Mouse (Mus musculus) fibroblast of lung, adult 2 months (primary cell): Measurements from ENCODE around the gene Ppy.

Source experiments
- DNase-seq: peaks from one replicate; pipeline ENCODE4 v3.0.0-alpha.2; 2011; ENCODE audit warnings: low read depth

Ppy gene

DNA sequence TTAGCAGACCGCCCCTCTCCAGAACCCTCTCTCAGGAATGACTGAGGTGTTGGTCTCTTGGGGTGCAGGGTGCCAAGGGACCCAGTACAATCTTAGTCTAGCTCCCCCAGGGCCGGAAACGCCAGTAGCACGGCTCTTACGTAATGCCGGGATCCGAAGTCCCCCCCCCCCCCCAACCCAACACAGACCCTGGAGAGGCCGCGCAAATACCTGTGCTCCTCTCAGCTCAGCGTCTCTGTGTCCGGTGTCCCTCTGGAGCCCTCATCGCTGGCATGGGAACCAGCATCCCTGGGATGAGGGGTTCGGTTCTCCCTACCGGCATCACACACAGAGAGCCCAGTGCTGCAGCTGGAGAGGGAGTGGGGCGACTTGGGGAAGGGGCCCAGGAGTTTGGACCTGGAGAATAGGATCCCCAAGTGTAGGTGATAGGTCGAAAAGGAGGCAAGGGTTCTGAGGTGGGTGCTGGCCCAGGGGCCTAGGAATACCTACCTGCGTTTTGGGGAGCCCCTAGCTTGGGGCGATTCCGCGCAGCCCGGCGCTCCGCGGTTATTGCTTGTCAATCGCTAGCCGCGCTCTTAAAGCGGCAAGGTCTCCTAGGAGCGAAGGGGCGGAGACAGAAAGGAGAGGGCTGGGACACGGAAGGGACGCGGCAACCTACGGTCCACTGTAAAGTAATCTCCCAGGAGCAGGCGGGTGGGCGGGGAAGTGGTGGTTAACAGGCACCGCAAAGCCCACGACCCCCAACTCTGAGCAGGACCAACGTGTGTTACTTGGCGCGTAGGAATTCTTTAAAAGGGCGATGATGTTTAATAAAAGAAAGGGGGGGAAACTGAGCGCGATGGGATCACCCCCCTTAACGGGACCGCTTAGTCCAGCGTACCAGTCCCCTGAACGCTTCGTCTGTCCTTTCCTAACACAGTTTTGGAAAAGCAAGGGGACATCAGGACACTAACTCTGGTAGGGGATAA is 12.9 kb downstream of the Ppy start, which contains the start of gene Mpp2:
TSS of gene Mpp2 (minus strand) at position 585 of the 968 bp plus-strand sequence.
- DNase-seq, result no peak

DNA sequence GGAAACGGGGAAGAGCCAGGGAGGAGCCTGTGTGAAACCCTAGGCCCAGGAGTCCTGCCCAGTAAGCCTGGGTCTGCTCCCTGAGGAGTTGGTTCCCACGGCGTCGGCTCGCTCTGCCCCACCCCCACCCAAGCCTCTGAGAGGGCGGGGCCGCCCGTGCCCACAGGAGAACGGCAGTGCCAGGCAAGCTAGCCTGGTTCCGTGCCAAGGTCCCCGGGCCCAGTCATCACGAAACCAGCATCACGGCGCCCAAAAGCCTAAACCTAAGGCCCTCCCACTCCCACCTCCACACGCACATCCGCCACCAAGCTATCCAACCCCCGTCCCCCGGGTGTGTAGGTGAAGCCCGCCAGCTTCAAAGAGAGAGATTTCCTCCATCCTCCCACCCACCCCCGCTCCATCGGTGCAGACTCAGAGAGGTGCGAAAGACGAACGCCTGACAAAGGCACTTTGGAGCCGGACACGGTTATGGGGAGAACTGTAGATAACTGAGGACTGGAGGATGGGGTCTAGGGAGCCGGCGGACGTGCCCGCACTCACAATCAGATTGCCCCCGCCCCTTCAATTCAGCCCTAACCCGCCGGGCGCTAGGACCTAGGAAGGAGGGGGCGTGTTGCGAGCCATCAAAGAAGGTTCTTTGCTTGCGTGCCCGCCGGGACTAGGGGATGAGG is 13.9 kb downstream of the Ppy start:
- DNase-seq, result peak; percentile 72

DNA sequence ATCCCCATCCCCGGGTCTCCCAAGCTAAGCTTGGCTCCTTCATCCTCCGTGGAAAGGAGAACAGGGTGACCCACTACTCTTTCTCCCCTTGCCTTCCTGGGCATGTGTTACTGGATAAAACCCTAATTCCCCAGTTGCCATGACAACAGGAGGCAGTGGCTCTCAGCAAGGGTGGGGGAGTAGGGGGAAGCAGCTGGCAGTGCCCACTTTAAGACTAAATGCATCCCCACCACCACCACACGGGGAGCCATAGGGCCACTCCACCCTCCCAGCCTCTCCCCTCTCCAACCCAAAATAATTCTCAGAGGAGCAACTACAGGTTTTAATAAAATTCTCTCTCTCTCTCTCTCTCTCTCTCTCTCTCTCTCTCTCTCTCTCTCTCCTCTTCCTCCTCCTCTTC is 14.8 kb downstream of the Ppy start:
- DNase-seq, result no peak

DNA sequence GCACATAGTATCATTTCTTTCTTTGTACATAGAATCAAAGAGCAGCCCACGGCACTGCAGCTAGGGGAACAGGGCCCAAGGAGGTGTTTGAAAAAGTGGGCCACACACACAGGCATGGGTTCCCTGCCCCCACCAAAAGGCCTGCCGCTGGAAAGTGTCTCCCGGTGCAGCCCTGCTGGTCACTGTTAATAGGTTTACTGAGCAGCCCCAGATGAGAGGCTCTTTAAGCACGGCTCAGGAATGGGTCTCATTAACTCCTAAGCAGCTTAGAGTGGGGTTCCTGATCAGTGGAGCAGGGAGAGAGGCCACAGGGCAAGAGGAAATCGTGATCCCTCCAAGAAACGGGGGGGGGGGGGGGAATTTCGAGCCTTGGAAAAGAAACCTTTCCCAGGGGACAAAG is 17.0 kb downstream of the Ppy start:
- no peak for DNase-seq

DNA sequence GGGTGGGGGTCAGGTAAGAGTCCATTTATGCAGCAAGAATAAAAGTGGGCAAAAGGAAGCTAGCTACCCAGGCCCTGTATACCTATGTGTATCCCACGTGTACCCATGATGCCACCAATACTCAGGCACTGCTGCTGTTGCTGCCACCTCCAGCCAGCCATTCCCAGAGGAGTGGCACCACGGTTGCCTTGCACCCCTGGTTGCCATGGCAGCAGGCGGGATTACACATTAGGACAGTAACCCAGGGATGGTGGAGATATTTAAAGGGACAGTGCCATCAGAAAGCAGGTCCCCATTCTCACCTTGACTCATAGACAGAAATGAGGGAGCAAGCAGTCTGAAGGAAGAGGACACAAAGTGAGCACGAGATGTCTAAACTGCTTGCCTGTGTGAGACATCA is 17.9 kb downstream of the Ppy start:
- DNase-seq, result no peak

DNA sequence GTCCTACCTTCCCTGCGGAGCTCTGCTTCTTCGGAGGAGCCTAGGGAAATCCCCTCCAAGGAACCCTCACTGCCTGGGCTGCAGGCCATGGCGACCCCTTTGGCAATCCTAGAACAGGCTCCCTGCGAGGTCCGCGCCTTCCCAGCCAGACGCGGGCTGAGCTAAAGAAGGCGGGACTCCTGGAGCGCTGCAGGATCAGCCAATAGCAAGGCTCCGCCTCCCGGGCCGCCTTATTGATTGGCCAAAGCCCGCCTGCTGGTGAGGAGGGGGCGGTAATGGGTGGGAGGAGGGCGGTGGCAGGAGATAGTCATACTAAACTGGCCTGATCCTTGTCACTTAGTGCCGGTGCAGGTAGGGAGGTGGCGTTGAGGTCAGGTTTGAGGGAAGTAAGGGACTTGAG is 18.8 kb downstream of the Ppy start:
- no peak for DNase-seq

DNA sequence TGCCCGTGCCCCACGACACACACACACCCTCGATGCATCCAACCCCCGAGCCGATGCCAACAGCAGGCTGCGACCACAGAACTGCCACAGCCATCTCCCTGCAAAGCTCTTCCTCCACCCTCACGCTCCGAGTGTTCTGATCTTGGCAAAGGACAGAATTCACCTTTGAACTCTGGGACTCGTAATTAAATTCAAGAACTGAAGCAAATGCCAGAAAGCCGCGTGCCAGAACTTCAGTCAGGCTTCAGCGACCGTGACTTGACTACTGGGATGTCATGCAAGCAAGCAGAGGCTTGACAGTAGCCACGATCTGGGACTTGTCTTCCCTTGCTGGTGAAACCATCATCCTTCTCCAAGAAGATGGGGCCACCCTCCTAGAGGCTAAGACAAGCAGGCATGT is 27.4 kb downstream of the Ppy start:
- DNase-seq, result no peak

DNA sequence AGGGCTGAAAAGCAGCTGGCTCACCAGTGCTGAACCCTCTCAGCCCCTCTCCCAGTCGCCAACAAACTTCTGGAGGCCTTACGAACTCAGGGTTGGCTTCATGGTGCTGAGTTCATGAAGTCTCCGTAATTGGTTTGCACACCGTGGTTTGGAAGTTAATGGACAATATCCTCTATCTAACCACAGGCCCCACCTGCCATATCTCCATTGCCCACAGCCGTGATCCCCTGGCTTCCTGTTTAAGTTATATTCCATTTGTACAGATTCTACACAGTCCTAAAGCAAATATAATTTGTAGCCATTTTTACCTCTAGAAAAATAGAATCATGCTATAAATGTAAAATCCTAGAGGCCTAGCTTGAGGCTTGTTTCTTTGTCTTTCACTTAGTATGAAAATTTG is 28.4 kb downstream of the Ppy start:
- no peak for DNase-seq

DNA sequence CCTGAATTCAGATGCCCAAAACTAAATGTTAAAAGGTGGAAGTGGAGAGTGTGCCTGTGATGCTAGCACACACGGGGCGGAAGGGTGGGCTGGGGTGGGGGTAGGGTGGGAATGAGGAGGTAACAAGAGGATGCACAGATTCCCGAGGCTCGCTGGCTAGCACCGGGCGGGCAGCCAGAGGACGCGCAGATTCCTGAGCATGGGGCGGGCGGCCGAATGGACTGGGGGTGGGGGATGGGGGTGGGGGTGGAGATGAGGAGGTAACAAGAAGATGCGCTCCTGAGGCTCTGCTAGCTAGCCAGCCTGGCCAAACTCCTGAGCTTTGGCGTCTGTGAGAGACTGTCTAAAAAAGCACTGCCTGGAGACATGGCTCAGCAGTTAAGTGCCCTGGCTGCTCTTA is 30.7 kb downstream of the Ppy start:
- DNase-seq, result no peak

DNA sequence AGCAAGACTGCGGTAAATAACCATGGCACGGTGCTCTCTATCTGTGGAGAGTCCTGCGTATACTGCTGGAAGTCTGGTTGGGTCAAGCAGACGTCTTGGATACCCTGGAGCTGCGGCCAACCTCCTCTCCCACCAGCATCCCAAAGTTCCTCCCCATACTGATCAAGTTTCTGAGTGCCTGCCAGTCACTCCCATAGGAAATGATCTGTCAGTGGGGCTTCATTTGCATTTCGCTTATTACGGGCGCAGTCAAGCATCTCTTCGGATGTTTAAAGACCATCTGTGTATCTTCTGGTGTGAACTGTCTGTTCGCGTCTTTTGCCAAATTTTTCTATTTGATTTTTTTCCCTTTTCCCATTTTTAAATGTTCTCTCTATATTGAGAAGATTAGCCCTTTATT is 31.5 kb downstream of the Ppy start:
- DNase-seq, result no peak

DNA sequence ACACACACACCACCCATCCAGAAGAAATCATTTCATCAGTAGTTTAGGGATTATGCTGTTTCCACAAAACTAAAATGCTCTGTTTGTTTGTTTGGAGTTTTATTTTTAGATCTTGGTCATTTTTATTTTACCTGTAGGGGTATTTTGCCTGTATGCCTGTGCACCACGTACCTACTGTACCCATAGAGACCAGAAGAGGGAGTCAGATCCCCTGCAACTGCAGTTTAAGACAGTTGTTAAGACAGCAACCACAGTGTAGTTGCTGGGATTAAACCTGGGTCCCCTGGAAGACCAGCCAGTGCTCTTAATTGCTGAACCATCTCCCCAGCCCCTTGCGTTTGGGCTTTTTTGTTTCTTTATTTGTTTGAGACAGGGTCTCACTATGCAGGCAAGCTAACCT is 32.1 kb downstream of the Ppy start:
- DNase-seq, result no peak

DNA sequence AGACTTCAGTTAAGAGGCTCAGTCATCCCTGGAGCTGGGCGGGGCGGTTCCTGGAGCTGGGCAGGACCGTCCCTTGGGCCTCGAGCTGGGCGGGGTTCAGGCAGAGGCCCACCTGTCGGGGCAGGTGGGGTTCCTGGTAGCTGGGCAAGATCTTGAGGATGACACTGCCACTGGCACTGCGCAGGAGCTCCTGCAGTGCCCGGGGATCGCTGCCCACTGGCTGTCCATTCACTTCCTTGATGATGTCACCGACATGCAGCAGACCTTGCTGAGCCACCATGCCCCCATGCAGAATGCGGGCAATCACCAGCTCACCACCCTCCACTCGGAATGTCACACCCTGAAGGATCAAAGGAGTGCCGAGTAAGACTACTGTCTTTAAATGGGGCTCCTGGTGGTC is 38.0 kb downstream of the Ppy start:
- DNase-seq, result no peak

DNA sequence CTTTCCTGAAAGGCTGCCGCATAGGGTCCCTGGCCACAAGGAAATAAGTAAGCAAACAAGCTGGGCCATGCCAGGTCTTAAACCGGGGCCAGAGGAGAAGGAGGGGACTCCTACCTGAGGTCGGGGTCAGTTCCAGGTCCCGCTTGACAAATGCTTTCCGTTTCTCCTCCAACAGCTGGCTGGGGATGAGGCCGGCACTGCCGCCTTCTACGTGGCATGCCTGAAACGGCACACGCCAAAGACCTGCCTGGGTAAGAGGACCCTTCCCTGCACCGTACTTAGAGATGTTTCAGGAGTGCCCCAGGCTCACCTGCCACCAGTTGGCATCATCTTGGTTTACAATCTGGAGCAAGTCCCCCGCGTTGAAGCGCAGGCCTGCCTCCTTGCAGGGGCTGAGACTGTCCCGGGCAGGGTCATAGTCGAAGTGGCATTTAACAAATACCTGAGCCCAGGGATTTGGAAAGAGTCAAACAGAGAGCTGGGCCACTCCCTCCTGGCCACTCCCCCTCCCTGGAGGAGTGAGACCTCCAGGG is 39.1 kb downstream of the Ppy start:
- no peak for DNase-seq

DNA sequence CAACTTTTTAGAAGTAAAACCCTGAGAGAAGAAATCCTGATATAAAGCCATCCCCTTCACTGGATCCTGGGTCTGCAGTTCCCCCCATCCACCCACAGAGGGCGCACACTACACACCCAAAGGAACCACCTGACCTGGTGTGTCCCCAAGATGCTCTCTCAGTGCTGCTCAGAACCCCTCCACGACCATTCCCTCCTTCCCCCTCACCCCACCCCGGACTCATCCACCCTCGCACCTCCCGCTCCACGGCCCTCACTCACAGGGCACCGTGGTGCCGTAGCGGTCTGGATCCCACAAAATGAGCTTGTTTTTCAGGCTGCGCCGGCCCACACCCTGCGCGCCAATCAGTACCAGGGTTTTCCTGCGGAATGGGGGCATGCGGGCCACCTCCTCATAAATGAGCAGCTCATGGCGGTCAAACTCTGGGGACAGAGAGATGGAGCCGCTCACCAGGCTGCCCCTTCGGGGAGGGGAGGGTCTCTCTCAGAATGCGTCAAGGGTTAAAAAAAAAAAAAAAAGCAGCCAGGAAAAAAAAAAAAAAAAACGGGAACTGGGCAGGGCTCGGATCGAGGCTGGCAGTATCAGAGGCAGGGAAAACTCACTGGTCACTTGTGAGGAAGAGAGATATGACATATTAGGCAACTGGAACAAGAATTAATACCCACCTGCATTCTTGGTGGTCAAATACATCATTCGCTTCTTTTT is 39.7 kb downstream of the Ppy start:
- peak; percentile 28 for DNase-seq

DNA sequence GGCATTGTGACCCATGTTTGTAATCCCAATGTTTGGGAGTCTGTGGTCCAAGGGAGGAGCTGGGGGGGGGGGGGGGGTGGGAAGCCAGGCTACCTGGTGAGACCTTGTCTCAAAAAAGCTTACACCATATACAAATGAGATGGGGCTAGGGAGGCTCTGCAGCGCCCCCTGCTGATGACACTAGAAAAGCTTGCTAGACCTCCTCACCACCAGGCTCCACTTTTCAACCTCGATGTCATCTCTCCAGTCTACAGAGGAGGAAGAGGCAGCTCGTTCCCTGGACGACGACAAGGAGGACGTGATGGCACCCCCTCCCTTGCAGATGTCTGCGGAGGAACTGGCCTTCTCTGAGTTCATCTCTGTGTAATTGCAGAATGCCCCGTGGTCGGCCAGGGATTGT is 47.3 kb downstream of the Ppy start:
- no peak for DNase-seq

DNA sequence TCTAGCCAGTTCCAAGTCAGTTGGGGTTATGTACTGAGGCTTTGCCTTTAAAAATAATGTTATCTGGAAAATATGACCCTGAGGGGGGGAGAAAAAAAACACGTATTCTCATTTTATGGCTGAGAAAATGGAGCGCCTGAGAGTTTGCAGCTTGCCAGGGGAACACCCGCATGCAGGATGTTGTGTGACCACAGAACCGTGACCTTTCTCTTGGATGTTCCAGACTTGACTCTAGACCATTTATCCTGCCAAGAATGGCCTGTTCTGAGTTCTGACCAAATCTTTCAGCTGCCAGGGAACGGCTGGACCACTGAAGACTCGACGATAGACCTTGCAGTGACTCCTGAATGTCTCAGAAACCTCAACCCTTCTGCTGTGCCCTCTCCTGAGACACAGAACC is 47.9 kb downstream of the Ppy start:
- DNase-seq, result peak; percentile 39

DNA sequence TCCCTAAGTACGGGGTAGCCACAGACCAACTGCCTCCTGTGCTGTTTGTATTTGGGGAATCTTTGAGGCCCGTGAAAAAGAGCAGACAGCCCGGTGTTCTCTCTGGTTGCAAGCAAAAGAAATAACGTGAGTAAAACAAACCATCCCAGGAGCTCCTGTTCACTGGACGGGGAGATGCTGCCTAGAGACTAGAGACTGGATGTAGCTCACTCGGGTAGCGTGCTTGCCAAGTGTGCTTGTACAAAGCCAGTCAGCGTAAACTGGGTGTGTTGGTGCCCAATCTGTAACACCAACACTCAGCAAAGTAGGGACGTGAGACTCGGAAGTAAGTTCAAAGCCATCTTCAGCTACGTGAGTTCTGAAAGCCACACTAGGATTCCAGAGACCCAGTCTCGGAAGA is 48.4 kb downstream of the Ppy start:
- no peak for DNase-seq

DNA sequence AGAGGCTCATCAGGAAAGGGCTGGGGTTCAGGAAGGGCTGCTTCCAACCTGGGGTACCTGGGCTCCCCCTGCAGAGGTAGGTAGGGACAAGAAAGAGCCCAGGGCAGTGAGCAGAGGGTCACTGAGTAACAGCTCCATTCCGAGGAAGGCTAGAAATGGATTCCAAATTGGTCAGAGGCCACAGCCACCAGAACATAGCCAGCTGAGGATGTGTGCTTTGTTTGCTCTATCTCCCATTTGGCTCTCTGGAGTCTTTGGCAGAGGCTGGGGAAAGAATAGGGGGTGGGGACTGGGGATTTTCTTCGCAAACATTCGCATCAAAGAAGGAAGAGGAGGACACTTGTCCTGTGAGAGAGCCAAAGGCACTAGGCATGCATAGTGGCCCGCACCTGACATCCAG is 49.2 kb downstream of the Ppy start:
- DNase-seq, result no peak

DNA sequence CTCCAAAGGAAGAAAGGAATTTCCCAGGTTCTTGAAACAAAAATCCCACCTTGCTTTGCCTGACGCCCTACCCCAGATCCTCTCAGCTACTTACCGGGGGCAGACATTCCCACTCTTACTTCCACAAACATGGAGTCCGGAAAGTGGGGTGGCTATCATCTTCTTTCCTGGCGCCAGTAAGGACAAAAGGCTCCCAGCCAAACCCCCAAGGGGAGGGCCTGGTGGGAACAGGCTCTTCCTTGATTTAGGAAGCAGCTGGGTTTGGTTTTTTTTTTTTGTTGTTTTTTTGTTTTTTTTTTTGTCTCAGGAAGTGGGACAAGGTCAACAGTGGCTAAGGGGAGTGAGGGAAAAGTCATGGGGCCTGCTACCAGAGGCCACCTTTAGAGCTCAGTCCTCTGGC is 49.6 kb downstream of the Ppy start:
- no peak for DNase-seq
